ENCODE assay signal across 8 mouse cellular contexts in genomic region chr13:18124368-18124767, GRCm38 (mm10).
DNase-seq lines count a peak whose midpoint lies in the region; ATAC-seq and TF ChIP-seq lines count a peak whose summit lies in the region.

No protein-coding gene starts in this region.

- H3K9ac ChIP-seq in heart, embryonic 15.5 days = 0 out of 2 replicates have a peak overlapping the region, but pooled peaks have one; percentile 34
- H3K9ac ChIP-seq in liver, embryonic 13.5 days = no peak overlapping the region

- no peaks in the 10 kb centered on the region for H3K9me3 ChIP-seq in heart, embryonic 15.5 days (replicated peaks)
- H3K9me3 ChIP-seq in liver, embryonic 13.5 days (replicated peaks) = no peaks in the 10 kb centered on the region

- H3K4me1 ChIP-seq in lung, adult 2 months (ENCODE audit: control insufficient read depth, insufficient read depth, low read length) = no peaks in the 10 kb centered on the region
- peaks cover 3% of the 10 kb centered on the region; the same call in 1 of the 2 replicates for H3K4me1 ChIP-seq in heart, embryonic 15.5 days (replicated peaks)
- H3K4me1 ChIP-seq in liver, embryonic 13.5 days (replicated peaks) = no peaks in the 10 kb centered on the region

- ATAC-seq in heart, embryonic 15.5 days (replicated peaks; ENCODE audit: insufficient number of reproducible peaks, insufficient read depth, low FRiP score, low read depth) = no peak
- ATAC-seq in liver, embryonic 13.5 days (ENCODE audit: low read depth) = no peak
- ATAC-seq in granulocyte monocyte progenitor cell, adult 5-6 weeks (replicated peaks; ENCODE audit: poor library complexity, severe bottlenecking) = no peak

- peak; percentile 5 for DNase-seq in lung, adult 2 months
- DNase-seq in lung, postnatal 25 days (ENCODE audit: low spot score) = no peak
- DNase-seq in embryo, embryonic 11 days = peak; percentile 77
- DNase-seq in kidney, postnatal 14 days = peak; percentile 51
- no peak for DNase-seq in liver, embryonic 13.5 days
- peak; percentile 63 for DNase-seq in retina, embryonic 14.5 days (ENCODE audit: low spot score)

- H3K36me3 ChIP-seq in heart, embryonic 15.5 days = no peaks in the 10 kb centered on the region
- no peaks in the 10 kb centered on the region for H3K36me3 ChIP-seq in liver, embryonic 13.5 days

- 22% methylated on average over 13 of the region's 13 CpGs for WGBS in lung, adult 2 months
- WGBS in heart, embryonic 15.5 days = 13% methylated on average over 13 of the region's 13 CpGs
- WGBS in liver, embryonic 13.5 days (ENCODE audit: insufficient replicate concordance) = 8% methylated on average over 13 of the region's 13 CpGs

- peak; percentile 28; the same call in 1 of the 2 replicates for TF ChIP-seq CTCF in lung, adult 2 months (IDR thresholded peaks at IDR 0.05; ENCODE audit: insufficient read depth, low read length)

- H3K27ac ChIP-seq in heart, embryonic 15.5 days = no peak overlapping the region
- no peak overlapping the region for H3K27ac ChIP-seq in liver, embryonic 13.5 days

- H3K4me3 ChIP-seq in lung, adult 2 months (replicated peaks; ENCODE audit: extremely low read depth, low read depth, low read length) = no peak overlapping the region
- peak overlapping the region; percentile 37 for H3K4me3 ChIP-seq in heart, embryonic 15.5 days
- no peak overlapping the region for H3K4me3 ChIP-seq in liver, embryonic 13.5 days (replicated peaks)

- no peak for TF ChIP-seq POLR2A in lung, adult 2 months (IDR thresholded peaks at IDR 0.05; ENCODE audit: borderline replicate concordance, extremely low read depth, low read depth, low read length)

- H3K27me3 ChIP-seq in heart, embryonic 15.5 days = no peaks in the 10 kb centered on the region
- peaks cover 7% of the 10 kb centered on the region; the same call in 1 of the 2 replicates for H3K27me3 ChIP-seq in liver, embryonic 13.5 days

- H3K4me2 ChIP-seq in heart, embryonic 15.5 days = peak overlapping the region; percentile 66
- H3K4me2 ChIP-seq in liver, embryonic 13.5 days = 0 out of 2 replicates have a peak overlapping the region, but pooled peaks have one; percentile 21

Comparison
In these comparisons a context has a peak if more than half of its experiments do, and no peak if none do; other contexts are left out.
1. DNase-seq: peak in lung, adult 2 months (single experiment), embryo, embryonic 11 days (single experiment), kidney, postnatal 14 days (single experiment) and retina, embryonic 14.5 days (single experiment); none in lung, postnatal 25 days (single experiment) and liver, embryonic 13.5 days (single experiment).